In the genomic region with DNA sequence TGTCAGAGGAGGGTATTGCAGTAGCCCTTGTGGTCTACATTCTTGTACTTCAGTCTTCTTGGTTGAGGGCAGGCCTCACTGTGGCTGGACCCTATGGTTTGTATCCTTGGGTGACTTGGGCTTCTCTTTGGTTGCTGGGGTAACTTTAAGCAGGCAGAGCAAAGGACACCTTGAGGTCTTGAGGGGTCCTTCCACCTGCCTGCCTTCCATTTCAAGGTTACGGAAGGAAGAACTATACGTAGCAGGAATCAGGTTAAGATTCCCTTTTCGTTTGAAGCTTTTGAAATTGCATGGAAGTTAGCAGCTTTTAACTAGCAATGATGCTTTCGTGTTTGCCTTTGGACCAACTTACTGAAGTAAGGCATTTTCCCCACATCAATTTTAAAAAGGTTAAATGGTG, we compare ENCODE assay signal across 21 mouse cellular contexts. TPM values are rescaled to one million over a fixed set of nuclear protein-coding genes. Genes with fewer than 3 reads are reported as not detected.
DNase-seq lines count a peak whose midpoint lies in the region; ATAC-seq and TF ChIP-seq lines count a peak whose summit lies in the region.
"Had no signal": no experiment of that assay in that cellular context is flagged by ENCODE, and none has a peak within 500 bp of the region (broad histone marks: within the 10 kb centered on the region; RNA-seq: fewer than 3 reads in every experiment).

No protein-coding gene starts in this region.

- no peak overlapping the region for H3K9ac ChIP-seq in kidney, embryonic 16.5 days (replicated peaks; ENCODE audit: low read length)
- H3K9ac ChIP-seq in lung, postnatal 0 days (replicated peaks; ENCODE audit: low read depth) = no peak overlapping the region
- H3K9ac ChIP-seq: embryonic facial prominence, embryonic 12.5 days; embryonic facial prominence, embryonic 15.5 days; forebrain, embryonic 15.5 days; hindbrain, embryonic 12.5 days; hindbrain, embryonic 15.5 days had no signal

- ATAC-seq in kidney, embryonic 16.5 days (ENCODE audit: low FRiP score, low TSS enrichment) = 0 out of 2 replicates have a peak, but pooled peaks have one; percentile 40
- no peak for ATAC-seq in lung, postnatal 0 days
- ATAC-seq: activated CD4-positive, CD25-positive, alpha-beta regulatory T cell, adult 4 months; forebrain, embryonic 15.5 days had no signal

- TF ChIP-seq POLR2A in myocyte (IDR thresholded peaks at IDR 0.05; ENCODE audit: insufficient read length, low read depth) = no peak

- no peak overlapping the region for H3K4me2 ChIP-seq in kidney, embryonic 16.5 days (replicated peaks; ENCODE audit: low read depth, low read length)
- H3K4me2 ChIP-seq in lung, postnatal 0 days (replicated peaks; ENCODE audit: low read depth, low read length) = no peak overlapping the region
- H3K4me2 ChIP-seq in myocyte (ENCODE audit: low read depth) = peak overlapping the region; percentile 46
- H3K4me2 ChIP-seq: embryonic facial prominence, embryonic 12.5 days; embryonic facial prominence, embryonic 15.5 days; forebrain, embryonic 15.5 days; heart, embryonic 11.5 days; hindbrain, embryonic 12.5 days; hindbrain, embryonic 15.5 days had no signal

- peaks cover 12% of the 10 kb centered on the region for H3K4me1 ChIP-seq in kidney, embryonic 16.5 days (ENCODE audit: insufficient read depth, low read length)
- peaks cover 10% of the 10 kb centered on the region for H3K4me1 ChIP-seq in lung, postnatal 0 days (ENCODE audit: insufficient read depth, low read depth, low read length)

- H3K9me3 ChIP-seq in kidney, embryonic 16.5 days (ENCODE audit: low read length) = peaks cover 2% of the 10 kb centered on the region
- H3K9me3 ChIP-seq in lung, postnatal 0 days (ENCODE audit: low read length) = no peaks in the 10 kb centered on the region
- H3K9me3 ChIP-seq: embryonic facial prominence, embryonic 15.5 days; forebrain, embryonic 15.5 days; hindbrain, embryonic 12.5 days; hindbrain, embryonic 15.5 days had no signal

- no peak for TF ChIP-seq EP300 in lung, postnatal 0 days (IDR thresholded peaks at IDR 0.05)

- no peak for TF ChIP-seq CTCF in lung, postnatal 0 days (IDR thresholded peaks at IDR 0.05)

- H3K27me3 ChIP-seq in kidney, embryonic 16.5 days (ENCODE audit: insufficient read depth, low read length) = no peaks in the 10 kb centered on the region
- no peaks in the 10 kb centered on the region for H3K27me3 ChIP-seq in lung, postnatal 0 days (replicated peaks; ENCODE audit: insufficient read depth, low read length)
- no peaks in the 10 kb centered on the region for H3K27me3 ChIP-seq in myocyte (ENCODE audit: control insufficient read depth, insufficient read depth, insufficient read length)
- H3K27me3 ChIP-seq: embryonic facial prominence, embryonic 12.5 days; embryonic facial prominence, embryonic 15.5 days; forebrain, embryonic 15.5 days; hindbrain, embryonic 12.5 days; hindbrain, embryonic 15.5 days had no signal

- H3K4me3 ChIP-seq in kidney, embryonic 16.5 days (ENCODE audit: low read length) = no peak overlapping the region
- H3K4me3 ChIP-seq in lung, postnatal 0 days (ENCODE audit: low read depth, low read length) = no peak overlapping the region
- H3K4me3 ChIP-seq in myocyte = no peak overlapping the region
- H3K4me3 ChIP-seq: embryonic facial prominence, embryonic 12.5 days; embryonic facial prominence, embryonic 15.5 days; forebrain, embryonic 15.5 days; hindbrain, embryonic 12.5 days; hindbrain, embryonic 15.5 days had no signal

- H3K36me3 ChIP-seq in kidney, embryonic 16.5 days (ENCODE audit: insufficient read depth, low read length) = 0 out of 2 replicates have a peak, but pooled peaks cover 2% of the 10 kb centered on the region
- H3K36me3 ChIP-seq in lung, postnatal 0 days (ENCODE audit: insufficient read depth, low read length) = no peaks in the 10 kb centered on the region
- H3K36me3 ChIP-seq in myocyte (ENCODE audit: control insufficient read depth, insufficient read depth) = no peaks in the 10 kb centered on the region
- H3K36me3 ChIP-seq: embryonic facial prominence, embryonic 12.5 days; embryonic facial prominence, embryonic 15.5 days; forebrain, embryonic 15.5 days; hindbrain, embryonic 12.5 days; hindbrain, embryonic 15.5 days had no signal

- H3K79me2 ChIP-seq in myocyte (ENCODE audit: control insufficient read depth, insufficient read depth) = peaks cover 66% of the 10 kb centered on the region

- 77% methylated on average over 4 of the region's 4 CpGs for WGBS in kidney, embryonic 16.5 days
- 86% methylated on average over 4 of the region's 4 CpGs for WGBS in lung, postnatal 0 days

- H3K27ac ChIP-seq in kidney, embryonic 16.5 days (ENCODE audit: low read length) = no peak overlapping the region
- 0 out of 2 replicates have a peak overlapping the region, but pooled peaks have one; percentile 17 for H3K27ac ChIP-seq in lung, postnatal 0 days (ENCODE audit: low read length)
- H3K27ac ChIP-seq: embryonic facial prominence, embryonic 12.5 days; embryonic facial prominence, embryonic 15.5 days; forebrain, embryonic 15.5 days; hindbrain, embryonic 12.5 days; hindbrain, embryonic 15.5 days had no signal

- H3ac ChIP-seq in myocyte (ENCODE audit: control insufficient read depth, insufficient read length) = no peak overlapping the region

- no peak for DNase-seq in kidney, postnatal 4 days
- DNase-seq in lung, postnatal 0 days (ENCODE audit: low spot score) = no peak
- DNase-seq in lung, adult 18-20 months = no peak
- peak; percentile 48 for DNase-seq in R1 (ENCODE audit: low read depth, low spot score)
- DNase-seq in right cerebral cortex, postnatal 14 days = no peak
- DNase-seq: adrenal gland, postnatal 10 days; B cell, adult 2 months; cerebellum, adult 11 months; cerebellum, adult 2 months; cerebellum, adult 9-11 months; cerebellum, postnatal 25 days; heart, adult 11 months had no signal

TF ChIP-seq in myocyte, 11 proteins besides CTCF, POLR2A, EP300 and RAD21:
- no peak for TF ChIP-seq POLR2AphosphoS2 (IDR thresholded peaks at IDR 0.05; ENCODE audit: insufficient read length, low read depth)
- TF ChIP-seq TCF12 (IDR thresholded peaks at IDR 0.05; ENCODE audit: insufficient read depth, poor library complexity, severe bottlenecking) = no peak
- no peak for TF ChIP-seq USF1 (IDR thresholded peaks at IDR 0.05; ENCODE audit: low read depth)
- no peak for TF ChIP-seq CEBPB (IDR thresholded peaks at IDR 0.05; ENCODE audit: insufficient read depth, poor library complexity, severe bottlenecking)
- no peak for TF ChIP-seq E2F4 (IDR thresholded peaks at IDR 0.05; ENCODE audit: insufficient read depth)
- TF ChIP-seq TCF3 (IDR thresholded peaks at IDR 0.05; ENCODE audit: insufficient read length, low read depth) = no peak
- no peak for TF ChIP-seq MYOD1 (IDR thresholded peaks at IDR 0.05; ENCODE audit: control insufficient read depth in 1 of 3, insufficient read length in 2 of 3, low read depth in 2 of 3)
- TF ChIP-seq REST (IDR thresholded peaks at IDR 0.05; ENCODE audit: insufficient read depth, insufficient read length) = no peak
- TF ChIP-seq MYOG (IDR thresholded peaks at IDR 0.05; ENCODE audit: control insufficient read depth in 1 of 3, insufficient read depth in 1 of 3, insufficient read length in 2 of 3, low read depth in 2 of 3) = no peak
- TF ChIP-seq SRF (IDR thresholded peaks at IDR 0.05; ENCODE audit: control insufficient read depth, insufficient read length, low read depth) = no peak
- no peak for TF ChIP-seq MAX (IDR thresholded peaks at IDR 0.05; ENCODE audit: low read depth)

RNA-seq across cellular contexts. Expression of gene Ppp3ca, which starts 51.3 kb away (rescaled TPM):
- 50.7 and 56.9 TPM in 2 replicates for polyA plus RNA-seq in kidney, embryonic 16.5 days (2015; fragmentation: Nextera tagmentation; extraction: Ambion mirVana)
- 105 and 125 TPM in 2 replicates for polyA plus RNA-seq in lung, postnatal 0 days (2015; fragmentation: Nextera tagmentation; extraction: Ambion mirVana)
- 34.0 TPM for polyA plus RNA-seq in myocyte (2012; fragmentation: generic; extraction: Trizol)
